Mouse (Mus musculus) CH12.LX (cell line): ENCODE measurements around the gene Cmklr1. TPM values are rescaled to one million over a fixed set of nuclear protein-coding genes. Genes with fewer than 3 reads are reported as not detected.

Source experiments
- DNase-seq: peaks from one replicate; pipeline ENCODE4 v3.0.0-alpha.2; 2013; ENCODE audit errors: extremely low read depth
- H3K27ac ChIP-seq: 2 replicates; pipeline ENCODE4 v1.5.1; 2012; ENCODE audit warnings: low read depth, mild to moderate bottlenecking, control low read depth, moderate library complexity; ENCODE audit not compliant: insufficient read depth
- H3K27me3 ChIP-seq: replicated peaks from 2 replicates; pipeline ENCODE3; 2012; ENCODE audit warnings: inconsistent platforms
- H3K36me3 ChIP-seq, 2 experiments: replicated peaks in 1 of 2; 2 replicates each; pipeline versions ENCODE3 to v1.6.1; 2012; ENCODE audit warnings: inconsistent platforms in 1 of 2, low read length in 1 of 2, mild to moderate bottlenecking in 1 of 2, mixed read lengths in 1 of 2, moderate library complexity in 1 of 2; ENCODE audit not compliant: control insufficient read depth in 1 of 2, insufficient read depth in 1 of 2
- H3K4me1 ChIP-seq, 2 experiments: 2 replicates each; pipeline ENCODE4 v1.6.1; 2012; ENCODE audit warnings: inconsistent platforms in 1 of 2, moderate library complexity in 1 of 2; ENCODE audit not compliant: insufficient read depth in 2 of 2, control insufficient read depth in 1 of 2
- H3K4me2 ChIP-seq: 2 replicates; pipeline ENCODE4 v1.6.1; 2012; ENCODE audit warnings: low read depth, mild to moderate bottlenecking, control low read depth; ENCODE audit not compliant: poor library complexity, insufficient read depth, severe bottlenecking
- H3K4me3 ChIP-seq, 3 experiments: fragments of 150-350 bp in 1 of 3; sonication (generic) in 1 of 3; replicated peaks in 1 of 3; 2 replicates each; pipeline versions ENCODE3 to v1.5.1; 2011 to 2012; ENCODE audit warnings: low read depth in 2 of 3, low read length in 2 of 3, mild to moderate bottlenecking in 2 of 3, moderate library complexity in 2 of 3, control low read depth in 1 of 3, improper control_type of control experiment in 1 of 3, inconsistent platforms in 1 of 3, mixed read lengths in 1 of 3; ENCODE audit not compliant: poor library complexity in 1 of 3
- H3K79me2 ChIP-seq: replicated peaks from 2 replicates; pipeline ENCODE4 v1.6.1; 2012; ENCODE audit warnings: mild to moderate bottlenecking, moderate library complexity; ENCODE audit not compliant: control insufficient read depth, poor library complexity, insufficient read depth, severe bottlenecking; ENCODE audit errors: extremely low read depth
- H3K9ac ChIP-seq: 2 replicates; pipeline ENCODE4 v1.6.1; 2012; ENCODE audit warnings: low read depth, mild to moderate bottlenecking, control low read depth, moderate library complexity; ENCODE audit not compliant: insufficient read depth
- H3K9me3 ChIP-seq: replicated peaks from 2 replicates; pipeline ENCODE3; 2012; ENCODE audit warnings: low read length, inconsistent platforms, mixed read lengths
- BHLHE40 ChIP-seq: IDR thresholded peaks from 2 replicates; pipeline ENCODE4 v1.6.1; 2011; ENCODE audit warnings: mild to moderate bottlenecking, low read depth, low read length, improper control_type of control experiment
- CHD1 ChIP-seq: IDR thresholded peaks from 2 replicates; pipeline ENCODE4 v1.6.1; 2012; ENCODE audit warnings: low read depth, low read length, improper control_type of control experiment, inconsistent platforms
- CTCF ChIP-seq, 2 experiments: IDR thresholded peaks in 1 of 2; conservative IDR thresholded peaks in 1 of 2; 2 replicates each; pipeline ENCODE4 v1.5.1; 2011 to 2012; ENCODE audit warnings: low read depth in 2 of 2, low read length in 2 of 2, improper control_type of control experiment in 1 of 2, inconsistent platforms in 1 of 2, mild to moderate bottlenecking in 1 of 2, moderate library complexity in 1 of 2
- ELF1 ChIP-seq: IDR thresholded peaks from 2 replicates; pipeline ENCODE4 v1.6.1; 2014; ENCODE audit warnings: low read depth, mild to moderate bottlenecking, inconsistent platforms, low read length, improper control_type of control experiment
- EP300 ChIP-seq: IDR thresholded peaks from 2 replicates; pipeline ENCODE4 v1.6.1; 2011; ENCODE audit warnings: low read length, improper control_type of control experiment
- ETS1 ChIP-seq: conservative IDR thresholded peaks from 2 replicates; pipeline ENCODE4 v1.6.1; 2012; ENCODE audit warnings: low read depth, mild to moderate bottlenecking, inconsistent platforms, low read length, improper control_type of control experiment, moderate library complexity
- GABPA ChIP-seq: IDR thresholded peaks from 2 replicates; pipeline ENCODE4 v1.6.1; 2012; ENCODE audit warnings: low read depth, low read length, improper control_type of control experiment, inconsistent platforms; ENCODE audit not compliant: insufficient replicate concordance
- HCFC1 ChIP-seq: IDR thresholded peaks from 2 replicates; pipeline ENCODE4 v1.6.1; 2012; ENCODE audit warnings: low read depth, mild to moderate bottlenecking, inconsistent platforms, low read length, improper control_type of control experiment
- IRF4 ChIP-seq: IDR thresholded peaks from 2 replicates; pipeline ENCODE4 v1.6.1; 2014; ENCODE audit warnings: low read depth, mild to moderate bottlenecking, inconsistent platforms, low read length, improper control_type of control experiment
- JUN ChIP-seq: IDR thresholded peaks from 2 replicates; pipeline ENCODE4 v1.6.1; 2011; ENCODE audit warnings: low read depth, mild to moderate bottlenecking, low read length, improper control_type of control experiment, moderate library complexity; ENCODE audit not compliant: insufficient read depth
- MAFK ChIP-seq: IDR thresholded peaks from 2 replicates; pipeline ENCODE4 v1.6.1; 2011; ENCODE audit warnings: low read length, improper control_type of control experiment; ENCODE audit not compliant: insufficient replicate concordance
- MEF2A ChIP-seq: IDR thresholded peaks from 2 replicates; pipeline ENCODE4 v1.6.1; 2014; ENCODE audit warnings: low read depth, mild to moderate bottlenecking, inconsistent platforms, low read length, improper control_type of control experiment, borderline replicate concordance
- MXI1 ChIP-seq: IDR thresholded peaks from 2 replicates; pipeline ENCODE4 v1.6.1; 2011; ENCODE audit warnings: mild to moderate bottlenecking, low read depth, low read length, improper control_type of control experiment
- MYC ChIP-seq: IDR thresholded peaks from 2 replicates; pipeline ENCODE4 v1.6.1; 2011; ENCODE audit warnings: low read depth, mild to moderate bottlenecking, improper control_type of control experiment, low read length
- NRF1 ChIP-seq: IDR thresholded peaks from 2 replicates; pipeline ENCODE4 v1.6.1; 2014; ENCODE audit warnings: low read depth, mild to moderate bottlenecking, inconsistent platforms, low read length, improper control_type of control experiment, moderate library complexity
- PAX5 ChIP-seq: IDR thresholded peaks from 2 replicates; pipeline ENCODE4 v1.6.1; 2012; ENCODE audit warnings: low read length, inconsistent platforms, mixed read lengths
- POLR2AphosphoS2 ChIP-seq: IDR thresholded peaks from 2 replicates; pipeline ENCODE4 v1.6.1; 2011; ENCODE audit warnings: low read depth, low read length, improper control_type of control experiment
- RAD21 ChIP-seq: IDR thresholded peaks from 2 replicates; pipeline ENCODE4 v1.6.1; 2011; ENCODE audit warnings: low read depth, mild to moderate bottlenecking, low read length, improper control_type of control experiment, moderate library complexity
- RCOR1 ChIP-seq: conservative IDR thresholded peaks from 2 replicates; pipeline ENCODE4 v1.6.1; 2012; ENCODE audit warnings: low read depth, mild to moderate bottlenecking, inconsistent platforms, low read length, improper control_type of control experiment
- SIN3A ChIP-seq: IDR thresholded peaks from 2 replicates; pipeline ENCODE4 v1.6.1; 2012; ENCODE audit warnings: low read length, improper control_type of control experiment, inconsistent platforms
- TCF12 ChIP-seq: IDR thresholded peaks from 2 replicates; pipeline ENCODE4 v1.6.1; 2014; ENCODE audit warnings: low read depth, mild to moderate bottlenecking, inconsistent platforms, low read length, improper control_type of control experiment
- USF2 ChIP-seq: conservative IDR thresholded peaks from 2 replicates; pipeline ENCODE4 v1.6.1; 2011; ENCODE audit warnings: low read depth, low read length, improper control_type of control experiment
- dilution Hi-C: fragments of 300-500 bp; cut with MboI; formaldehyde crosslinking; loops from 2 replicates; pipeline ENCODE4 v1.14.3; 2020; ENCODE audit warnings: low sequenced_read_pairs; ENCODE audit not compliant: extremely low pct_unique_long_range_greater_than_20kb, extremely low pct_ligation_motif_present
- in situ Hi-C: fragments of 300-500 bp; cut with MboI; formaldehyde crosslinking; loops from 3 replicates; pipeline ENCODE4 v1.14.3; 2019; ENCODE audit warnings: low sequenced_read_pairs, low pct_ligation_motif_present, low pct_unique_long_range_greater_than_20kb, mixed read lengths
- polyA plus RNA-seq: library from polyadenylated mRNA; unstranded; fragments of >175 nt; gene quantifications from 2 replicates; pipeline ENCODE4 v1.2.1, GENCODE M21; 2012; ENCODE audit warnings: low read depth; ENCODE audit not compliant: insufficient read length
- total RNA-seq, 2 experiments: library from RNA; depleted of rRNA; stranded (reverse); fragments of 300-350 nt in 1 of 2; fragments of >200 nt in 1 of 2; gene quantifications; 2 replicates each; pipeline ENCODE4 v1.2.3; 2012 to 2014

Gene Cmklr1
- total and polyA plus RNA-seq, 3 experiments, result not detected

GRCm38 (mm10) chr5:113623052-113623451, 27.2 kb downstream of the Cmklr1 start:
- no peaks in the 10 kb centered on the region for H3K79me2 ChIP-seq
- peaks cover 59% of the 10 kb centered on the region for H3K27me3 ChIP-seq
- no peak overlapping the region for H3K9ac ChIP-seq
- no peak overlapping the region for H3K4me3 ChIP-seq
- H3K27ac ChIP-seq, result no peak overlapping the region
- DNase-seq, result no peak
- in situ Hi-C loops, result no loop called here
- H3K36me3 ChIP-seq, result no peaks in the 10 kb centered on the region
- H3K9me3 ChIP-seq, result peaks cover 7% of the 10 kb centered on the region
- H3K4me1 ChIP-seq, result peaks cover 0 to 14% of the 10 kb centered on the region in 2 experiments; a peak in 2 of 4 replicates
- H3K4me2 ChIP-seq, result no peak overlapping the region
- dilution Hi-C loops, result no loop called here
- no peak for TF ChIP-seq MYC
- no peak for TF ChIP-seq CTCF (conservative IDR thresholded peaks at IDR 0.05 in 1 of 2, IDR thresholded peaks at IDR 0.05 in 1 of 2; ENCODE audit: low read depth in 2 of 2, low read length in 2 of 2)
- TF ChIP-seq TCF12, result no peak
- TF ChIP-seq MAFK, result no peak
- TF ChIP-seq CHD1, result no peak
- no peak for TF ChIP-seq RAD21
- TF ChIP-seq JUN, result no peak
- TF ChIP-seq NRF1, result no peak
- TF ChIP-seq ETS1, result no peak
- TF ChIP-seq BHLHE40, result no peak
- TF ChIP-seq HCFC1, result no peak
- no peak for TF ChIP-seq MXI1
- TF ChIP-seq SIN3A, result no peak
- TF ChIP-seq RCOR1, result no peak
- TF ChIP-seq POLR2AphosphoS2, result no peak
- no peak for TF ChIP-seq IRF4
- no peak for TF ChIP-seq USF2
- TF ChIP-seq EP300, result no peak
- no peak for TF ChIP-seq PAX5

GRCm38 (mm10) chr5:113620999-113621398, 29.2 kb downstream of the Cmklr1 start:
- peaks cover 9% of the 10 kb centered on the region for H3K9me3 ChIP-seq
- H3K4me3 ChIP-seq, result no peak overlapping the region
- H3K4me2 ChIP-seq, result no peak overlapping the region; the same call in 1 of the 2 replicates
- in situ Hi-C loops, result no loop called here
- H3K79me2 ChIP-seq, result no peaks in the 10 kb centered on the region
- TF ChIP-seq PAX5 (no peak), RCOR1 (no peak), ELF1 (no peak), MEF2A (no peak), HCFC1 (no peak), GABPA (no peak), POLR2AphosphoS2 (no peak)
- H3K4me1 ChIP-seq, result peaks cover 0 to 7% of the 10 kb centered on the region in 2 experiments; a peak in 2 of 4 replicates
- dilution Hi-C loops, result no loop called here
- DNase-seq, result peak; percentile 13
- no peak overlapping the region for H3K9ac ChIP-seq
- peaks cover 48% of the 10 kb centered on the region for H3K27me3 ChIP-seq
- no peaks in the 10 kb centered on the region for H3K36me3 ChIP-seq
- H3K27ac ChIP-seq, result no peak overlapping the region
